Comparison of ENCODE assay signal across 9 mouse cellular contexts in genomic region chr14:25523230-25524110, GRCm38 (mm10).
DNase-seq lines count a peak whose midpoint lies in the region; ATAC-seq lines count a peak whose summit lies in the region.
"Had no signal": no experiment of that assay in that cellular context is flagged by ENCODE, and none has a peak within 500 bp of the region (broad histone marks: within the 10 kb centered on the region; RNA-seq: fewer than 3 reads in every experiment).

No protein-coding gene starts in this region.

- DNase-seq in left cerebral cortex, postnatal 4 days = peak; percentile 62
- DNase-seq in left cerebral cortex, postnatal 14 days (ENCODE audit: low spot score in 2 of 2) = no peak
- DNase-seq in heart, embryonic 10.5 days (ENCODE audit: low spot score) = no peak
- no peak for DNase-seq in right cerebral cortex, adult 2 months (ENCODE audit: low spot score in 2 of 2)

- ATAC-seq in kidney, embryonic 14.5 days (ENCODE audit: low FRiP score, low TSS enrichment) = peak; percentile 14; the same call in 1 of the 2 replicates
- no peak for ATAC-seq in midbrain, embryonic 13.5 days
- ATAC-seq in granulocyte monocyte progenitor cell, adult 5-6 weeks (replicated peaks; ENCODE audit: poor library complexity, severe bottlenecking) = no peak
- no peak for ATAC-seq in erythroid progenitor cell, adult 5-6 weeks (replicated peaks; ENCODE audit: low FRiP score, poor library complexity, severe bottlenecking)

- intact Hi-C loops in left cerebral cortex, postnatal 4 days (cut with DNase I) = no loop called here
- intact Hi-C loops in left cerebral cortex, postnatal 14 days (cut with DNase I) = no loop called here

- 27% methylated on average over 11 of the region's 11 CpGs for WGBS in heart, embryonic 10.5 days
- WGBS in kidney, embryonic 14.5 days = 38% methylated on average over 11 of the region's 11 CpGs
- 80% methylated on average over 11 of the region's 11 CpGs for WGBS in midbrain, embryonic 13.5 days

- H3K4me1 ChIP-seq in heart, embryonic 10.5 days = peaks cover 99% of the 10 kb centered on the region
- peaks cover 60% of the 10 kb centered on the region for H3K4me1 ChIP-seq in kidney, embryonic 14.5 days (ENCODE audit: control insufficient read depth, insufficient read depth, low read length)
- peaks cover 77% of the 10 kb centered on the region for H3K4me1 ChIP-seq in midbrain, embryonic 13.5 days (replicated peaks)

- 0 out of 2 replicates have a peak overlapping the region, but pooled peaks have one; percentile 31 for H3K9ac ChIP-seq in kidney, embryonic 14.5 days (ENCODE audit: low read depth, low read length)
- H3K9ac ChIP-seq in midbrain, embryonic 13.5 days (replicated peaks) = 0 out of 2 replicates have a peak overlapping the region, but pooled peaks have one; percentile 0

- H3K27ac ChIP-seq in heart, embryonic 10.5 days = peak overlapping the region; percentile 87
- peak overlapping the region; percentile 30; the same call in 1 of the 2 replicates for H3K27ac ChIP-seq in kidney, embryonic 14.5 days (ENCODE audit: low read depth, low read length)
- H3K27ac ChIP-seq in midbrain, embryonic 13.5 days = peak overlapping the region; percentile 66

- no peak overlapping the region for H3K4me2 ChIP-seq in kidney, embryonic 14.5 days (replicated peaks; ENCODE audit: low read depth, low read length)
- H3K4me2 ChIP-seq in midbrain, embryonic 13.5 days (replicated peaks) = no peak overlapping the region

- H3K9me3 ChIP-seq in heart, embryonic 10.5 days = no peaks in the 10 kb centered on the region
- no peaks in the 10 kb centered on the region for H3K9me3 ChIP-seq in kidney, embryonic 14.5 days (ENCODE audit: control insufficient read depth, low read length)
- H3K9me3 ChIP-seq in midbrain, embryonic 13.5 days = no peaks in the 10 kb centered on the region

- H3K36me3 ChIP-seq in heart, embryonic 10.5 days = peaks cover 8% of the 10 kb centered on the region
- H3K36me3 ChIP-seq in kidney, embryonic 14.5 days (ENCODE audit: control insufficient read depth, insufficient read depth, low read length) = peaks cover 8% of the 10 kb centered on the region; the same call in 1 of the 2 replicates
- peaks cover 19% of the 10 kb centered on the region for H3K36me3 ChIP-seq in midbrain, embryonic 13.5 days
- H3K36me3 ChIP-seq: G1E had no signal

- no peaks in the 10 kb centered on the region for H3K27me3 ChIP-seq in heart, embryonic 10.5 days (ENCODE audit: insufficient read depth, poor library complexity, severe bottlenecking)
- H3K27me3 ChIP-seq in kidney, embryonic 14.5 days (ENCODE audit: control insufficient read depth, insufficient read depth, low read length) = no peaks in the 10 kb centered on the region
- no peaks in the 10 kb centered on the region for H3K27me3 ChIP-seq in midbrain, embryonic 13.5 days

- no peak overlapping the region for H3K4me3 ChIP-seq in heart, embryonic 10.5 days
- no peak overlapping the region for H3K4me3 ChIP-seq in kidney, embryonic 14.5 days (ENCODE audit: low read length)
- H3K4me3 ChIP-seq in midbrain, embryonic 13.5 days (replicated peaks) = no peak overlapping the region

Comparison
In these comparisons a context has a peak if more than half of its experiments do, and no peak if none do; other contexts are left out.
1. H3K27ac ChIP-seq: peak in every context shown above with its lines; median percentile 87 in heart, embryonic 10.5 days; 66 in midbrain, embryonic 13.5 days; 30 in kidney, embryonic 14.5 days.